Mouse (Mus musculus) hindbrain, embryonic 11.5 days (tissue): ENCODE measurements around the gene Gpr137. TPM values are rescaled to one million over a fixed set of nuclear protein-coding genes. Genes with fewer than 3 reads are reported as not detected.

Source experiments
- ATAC-seq: fragments of 200-750 bp; cut with Nextera tagmentation; 2 replicates; pipeline ENCODE4 v1.8.0; 2017; ENCODE audit warnings: mild to moderate bottlenecking, moderate TSS enrichment, moderate library complexity; ENCODE audit not compliant: low FRiP score
- DNase-seq: peaks from one replicate; pipeline ENCODE4 v3.0.0-alpha.2; 2015; ENCODE audit warnings: low spot score
- H3K27ac ChIP-seq: fragments of 300-500 bp; sonication (generic); 2 replicates; pipeline ENCODE4 v1.5.1; 2014; ENCODE audit warnings: mild to moderate bottlenecking, low read depth, low read length
- H3K27me3 ChIP-seq: fragments of 300-500 bp; sonication (generic); 2 replicates; pipeline ENCODE4 v1.6.1; 2014; ENCODE audit warnings: mild to moderate bottlenecking, low read length, moderate library complexity, mixed read lengths; ENCODE audit not compliant: control insufficient read depth, insufficient read depth
- H3K36me3 ChIP-seq: fragments of 300-500 bp; sonication (generic); 2 replicates; pipeline ENCODE4 v1.6.1; 2014; ENCODE audit warnings: mild to moderate bottlenecking, low read length, moderate library complexity, mixed read lengths; ENCODE audit not compliant: control insufficient read depth, insufficient read depth
- H3K4me1 ChIP-seq: fragments of 300-500 bp; sonication (generic); replicated peaks from 2 replicates; pipeline ENCODE4 v1.6.1; 2014; ENCODE audit warnings: low read length, mixed read lengths; ENCODE audit not compliant: control insufficient read depth, insufficient read depth
- H3K4me2 ChIP-seq: fragments of 300-500 bp; sonication (generic); replicated peaks from 2 replicates; pipeline ENCODE4 v1.6.1; 2014; ENCODE audit warnings: mild to moderate bottlenecking, low read depth, low read length
- H3K4me3 ChIP-seq: fragments of 300-500 bp; sonication (generic); 2 replicates; pipeline ENCODE4 v1.5.1; 2014; ENCODE audit warnings: low read depth, low read length
- H3K9ac ChIP-seq: fragments of 300-500 bp; sonication (generic); 2 replicates; pipeline ENCODE4 v1.6.1; 2014; ENCODE audit warnings: low read depth, low read length
- H3K9me3 ChIP-seq: fragments of 300-500 bp; sonication (generic); 2 replicates; pipeline ENCODE4 v1.6.1; 2016; ENCODE audit warnings: low read length; ENCODE audit not compliant: control insufficient read depth
- WGBS: fragments of 180-500 bp; shearing (Covaris S2); extraction: QIAGEN DNeasy Blood & Tissue Kit; methylation state at CpG from one replicate; pipeline ENCODE4 v1.1.7; 2014; 5-methylcytosine and 5-hydroxymethylcytosine counted together
- polyA plus RNA-seq: library from polyadenylated mRNA; unstranded; fragments of >200 nt; fragmentation: Nextera tagmentation; extraction: Ambion mirVana; gene quantifications from 2 replicates; pipeline ENCODE4 v1.2.1, GENCODE M21; 2014

The Gpr137 gene
- polyA plus RNA-seq, 1 experiment from 2014 or later: 27.9 TPM

DNA sequence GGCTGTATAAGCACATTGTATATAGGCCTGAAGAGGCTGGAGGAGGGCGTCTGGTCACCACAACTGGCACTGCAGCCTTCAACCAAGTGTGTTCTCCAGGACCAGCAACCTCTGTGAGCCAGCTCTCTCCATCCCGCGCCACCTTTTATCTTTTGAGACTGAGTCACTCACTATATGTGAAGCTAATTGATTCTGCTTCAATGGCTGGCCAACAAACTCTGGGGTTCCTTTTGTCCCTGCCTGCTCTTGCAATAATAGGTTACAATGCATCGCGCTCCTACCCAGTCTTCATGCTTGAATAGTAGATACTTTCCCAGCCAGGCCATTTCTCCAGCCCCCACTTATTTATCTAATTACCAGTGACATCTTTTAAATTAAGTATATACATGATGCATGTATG, 41.3 kb upstream of the Gpr137 start:
- no peak for ATAC-seq
- DNase-seq: no peak
- no peaks in the 10 kb centered on the region for H3K9me3 ChIP-seq
- no peak overlapping the region for H3K4me3 ChIP-seq
- 46% methylated on average over 5 of the region's 5 CpGs for WGBS
- H3K9ac ChIP-seq: no peak overlapping the region
- no peak overlapping the region for H3K27ac ChIP-seq
- H3K27me3 ChIP-seq: no peaks in the 10 kb centered on the region
- peaks cover 7% of the 10 kb centered on the region for H3K4me1 ChIP-seq
- no peak overlapping the region for H3K4me2 ChIP-seq
- H3K36me3 ChIP-seq: no peaks in the 10 kb centered on the region

DNA sequence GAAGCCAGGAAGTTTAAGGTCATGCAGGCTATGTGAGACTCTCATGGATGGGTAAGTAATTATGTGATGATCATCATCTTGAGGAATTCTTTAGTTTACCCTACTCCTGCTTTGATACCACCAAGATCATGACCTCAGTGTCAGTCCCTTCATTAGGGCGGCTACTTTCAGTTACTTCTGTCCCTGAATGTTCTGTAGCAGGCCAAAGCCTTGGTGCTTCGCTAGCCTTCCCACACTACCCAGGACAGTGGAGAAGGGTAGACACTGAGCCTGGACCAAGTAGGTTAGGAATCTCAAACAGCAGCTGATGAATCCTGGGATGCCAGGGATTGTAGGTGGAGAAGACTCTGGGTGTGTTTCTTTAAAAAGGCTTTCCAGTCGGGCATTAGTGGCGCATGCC, 39.2 kb upstream of the Gpr137 start:
- peaks cover 7% of the 10 kb centered on the region; the same call in 1 of the 2 replicates for H3K36me3 ChIP-seq
- WGBS: 91% methylated on average over 4 of the region's 4 CpGs
- H3K4me1 ChIP-seq: peaks cover 11% of the 10 kb centered on the region
- H3K9me3 ChIP-seq: no peaks in the 10 kb centered on the region
- H3K9ac ChIP-seq: no peak overlapping the region
- DNase-seq (no peak), ATAC-seq (no peak)
- no peaks in the 10 kb centered on the region for H3K27me3 ChIP-seq
- no peak overlapping the region for H3K4me2 ChIP-seq
- H3K27ac ChIP-seq: no peak overlapping the region
- H3K4me3 ChIP-seq: peak overlapping the region; percentile 63; the same call in 1 of the 2 replicates

DNA sequence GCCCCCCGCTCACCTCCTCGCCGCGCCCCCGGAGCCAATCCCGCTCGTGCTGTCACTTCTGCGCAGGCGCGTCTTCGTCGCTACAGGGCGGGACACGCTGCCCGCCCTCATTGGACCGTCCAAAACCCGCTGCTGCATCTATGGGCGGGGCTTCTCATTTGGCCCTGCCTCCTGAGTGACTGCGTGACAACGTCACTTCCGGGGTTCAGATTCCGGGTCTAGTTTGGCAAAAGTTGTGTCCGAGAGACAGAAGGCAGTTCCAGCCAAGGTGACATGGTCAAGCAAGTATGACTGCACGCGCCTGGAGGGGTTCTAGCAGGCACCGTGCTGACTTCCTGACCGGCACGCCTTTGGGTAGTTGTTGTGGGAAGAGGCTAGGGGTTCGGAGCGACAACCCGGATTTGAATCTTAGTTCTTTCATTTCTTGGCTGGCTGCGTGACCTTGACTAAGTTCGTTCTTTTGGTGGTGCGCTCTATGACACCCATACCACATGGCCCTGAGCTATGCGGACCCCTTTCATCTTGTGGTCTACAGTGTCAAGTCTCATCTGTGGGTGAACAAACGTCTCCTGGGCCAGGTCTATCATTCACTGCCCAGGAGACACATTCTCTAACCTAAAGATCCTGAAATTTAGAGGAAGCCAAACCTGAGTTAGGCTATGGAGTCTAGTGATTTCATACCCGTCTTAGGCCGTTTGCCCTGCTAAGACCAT, 38.3 kb upstream of the Gpr137 start, which contains the start of gene Fkbp2:
Fkbp2 (minus strand) TSS at position 121 of the 713 bp plus-strand sequence.
- H3K4me1 ChIP-seq: peaks cover 11% of the 10 kb centered on the region
- H3K27ac ChIP-seq: peak within 1 kb of the TSS; percentile 93
- ATAC-seq: peak; percentile 90
- H3K4me2 ChIP-seq: peak within 1 kb of the TSS; percentile 79
- H3K9ac ChIP-seq: peak within 1 kb of the TSS; percentile 78
- peaks cover 7% of the 10 kb centered on the region; the same call in 1 of the 2 replicates for H3K36me3 ChIP-seq
- H3K27me3 ChIP-seq: no peaks in the 10 kb centered on the region
- DNase-seq: peak; percentile 98
- 2% methylated on average over 38 of the region's 38 CpGs for WGBS
- peak within 1 kb of the TSS; percentile 63 for H3K4me3 ChIP-seq
- no peaks in the 10 kb centered on the region for H3K9me3 ChIP-seq

DNA sequence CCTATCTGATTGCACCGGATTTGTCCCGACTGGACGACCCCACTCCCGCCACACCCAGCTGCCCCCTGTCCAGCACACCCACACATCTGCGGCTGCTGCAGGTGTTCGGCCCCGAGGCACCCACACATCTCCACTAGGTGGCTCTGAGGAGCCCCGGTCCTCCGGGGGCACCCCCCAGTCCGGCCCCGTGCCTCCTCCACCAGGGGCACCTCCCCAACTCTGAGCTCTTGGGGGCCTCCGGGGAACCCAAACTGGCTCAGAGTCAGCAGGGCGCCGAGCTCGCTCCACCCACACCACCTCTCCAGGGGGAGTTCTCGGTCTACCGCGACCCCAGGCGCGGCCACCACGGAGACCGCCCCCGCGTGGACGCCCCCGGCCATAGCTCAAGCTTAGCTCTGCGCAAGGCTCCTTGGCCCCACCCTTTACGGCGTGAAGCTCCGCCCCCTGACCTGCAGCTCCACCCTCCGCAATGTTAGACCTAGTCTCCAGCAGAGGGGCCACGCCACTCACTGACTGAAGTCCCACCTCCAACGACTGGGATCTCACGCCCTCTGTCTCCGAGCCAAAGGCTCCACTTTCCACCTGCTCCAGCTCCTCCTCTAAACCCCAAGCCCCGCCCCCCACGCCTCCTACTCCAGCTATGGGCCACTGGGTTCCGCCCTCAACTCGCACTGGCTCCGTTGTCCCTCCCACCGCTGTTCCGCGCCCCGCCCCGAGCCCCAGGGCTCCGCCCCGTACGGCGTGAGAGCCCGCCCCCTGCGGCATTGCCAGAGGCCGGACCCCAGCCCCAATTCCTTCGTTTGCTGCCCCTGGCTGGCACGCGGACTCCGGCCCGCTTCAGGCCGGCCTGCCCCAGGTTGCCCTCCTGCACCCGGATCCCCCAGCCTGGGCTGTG, 37.5 kb upstream of the Gpr137 start:
- H3K4me2 ChIP-seq: peak overlapping the region; percentile 79
- peak; percentile 99 for DNase-seq
- H3K9me3 ChIP-seq: no peaks in the 10 kb centered on the region
- ATAC-seq: peak; percentile 90
- peak overlapping the region; percentile 63 for H3K4me3 ChIP-seq
- H3K36me3 ChIP-seq: peaks cover 7% of the 10 kb centered on the region; the same call in 1 of the 2 replicates
- H3K27me3 ChIP-seq: no peaks in the 10 kb centered on the region
- peak overlapping the region; percentile 93 for H3K27ac ChIP-seq
- H3K4me1 ChIP-seq: peaks cover 11% of the 10 kb centered on the region
- H3K9ac ChIP-seq: peak overlapping the region; percentile 78
- under 1% methylated on average over 57 of the region's 59 CpGs for WGBS

DNA sequence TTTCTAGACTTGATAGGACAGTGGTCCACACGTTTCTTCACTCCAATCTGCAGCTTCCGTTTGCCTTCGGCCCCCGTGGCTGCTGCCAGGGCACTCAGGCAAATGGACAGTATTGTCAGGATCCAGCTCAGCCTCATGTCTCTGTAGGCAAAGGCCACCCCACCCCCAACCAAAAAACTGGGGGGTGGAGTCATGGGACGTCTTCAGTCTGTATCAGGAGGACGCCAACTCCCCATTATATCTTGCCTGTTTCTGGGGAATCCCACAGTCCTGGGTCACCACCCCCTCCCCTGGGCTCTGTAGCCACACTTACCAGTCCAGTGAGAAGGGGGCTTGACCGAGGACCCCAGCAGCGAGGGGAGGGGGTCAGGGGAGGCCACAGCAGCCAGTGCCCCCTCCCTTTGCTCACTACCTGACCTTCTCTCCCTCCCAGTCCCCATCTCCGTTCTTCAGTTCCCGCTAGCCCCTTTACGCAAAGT, 36.8 kb upstream of the Gpr137 start:
- Histone ChIP-seq H3K4me2 (peak overlapping the region; percentile 79), H3K9ac (peak overlapping the region; percentile 54), H3K4me1 (peaks cover 11% of the 10 kb centered on the region), H3K36me3 (peaks cover 7% of the 10 kb centered on the region; the same call in 1 of the 2 replicates), H3K27ac (peak overlapping the region; percentile 93), H3K27me3 (no peaks in the 10 kb centered on the region), H3K4me3 (peak overlapping the region; percentile 63), H3K9me3 (no peaks in the 10 kb centered on the region)
- no peak for ATAC-seq
- peak; percentile 43 for DNase-seq
- 14% methylated on average over 11 of the region's 11 CpGs for whole genome bisulfite sequencing

DNA sequence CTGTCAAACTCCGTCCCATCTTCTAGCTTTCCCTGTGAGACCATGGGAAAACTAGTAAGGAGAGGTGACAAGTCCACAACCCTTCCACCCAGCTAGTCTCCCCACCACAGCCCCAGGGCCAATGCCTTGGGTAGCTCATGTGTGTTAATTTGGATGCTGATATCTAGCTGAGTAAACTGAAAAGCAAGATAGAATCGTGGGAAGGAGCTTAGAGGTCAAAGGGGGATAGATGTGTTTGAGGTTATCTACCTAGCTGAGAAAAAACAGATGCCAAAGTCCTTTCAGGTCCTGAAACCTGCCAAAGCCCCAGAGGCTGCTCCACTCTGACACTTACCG, 36.3 kb upstream of the Gpr137 start:
- peak overlapping the region; percentile 63 for H3K4me3 ChIP-seq
- H3K27ac ChIP-seq: peak overlapping the region; percentile 93; the same call in 1 of the 2 replicates
- H3K27me3 ChIP-seq: no peaks in the 10 kb centered on the region
- no peak overlapping the region; the same call in 1 of the 2 replicates for H3K9ac ChIP-seq
- DNase-seq (no peak), ATAC-seq (no peak)
- H3K4me1 ChIP-seq: peaks cover 11% of the 10 kb centered on the region
- WGBS: 57% methylated on average over 3 of the region's 3 CpGs
- no peaks in the 10 kb centered on the region for H3K9me3 ChIP-seq
- peaks cover 7% of the 10 kb centered on the region; the same call in 1 of the 2 replicates for H3K36me3 ChIP-seq
- H3K4me2 ChIP-seq: peak overlapping the region; percentile 79

DNA sequence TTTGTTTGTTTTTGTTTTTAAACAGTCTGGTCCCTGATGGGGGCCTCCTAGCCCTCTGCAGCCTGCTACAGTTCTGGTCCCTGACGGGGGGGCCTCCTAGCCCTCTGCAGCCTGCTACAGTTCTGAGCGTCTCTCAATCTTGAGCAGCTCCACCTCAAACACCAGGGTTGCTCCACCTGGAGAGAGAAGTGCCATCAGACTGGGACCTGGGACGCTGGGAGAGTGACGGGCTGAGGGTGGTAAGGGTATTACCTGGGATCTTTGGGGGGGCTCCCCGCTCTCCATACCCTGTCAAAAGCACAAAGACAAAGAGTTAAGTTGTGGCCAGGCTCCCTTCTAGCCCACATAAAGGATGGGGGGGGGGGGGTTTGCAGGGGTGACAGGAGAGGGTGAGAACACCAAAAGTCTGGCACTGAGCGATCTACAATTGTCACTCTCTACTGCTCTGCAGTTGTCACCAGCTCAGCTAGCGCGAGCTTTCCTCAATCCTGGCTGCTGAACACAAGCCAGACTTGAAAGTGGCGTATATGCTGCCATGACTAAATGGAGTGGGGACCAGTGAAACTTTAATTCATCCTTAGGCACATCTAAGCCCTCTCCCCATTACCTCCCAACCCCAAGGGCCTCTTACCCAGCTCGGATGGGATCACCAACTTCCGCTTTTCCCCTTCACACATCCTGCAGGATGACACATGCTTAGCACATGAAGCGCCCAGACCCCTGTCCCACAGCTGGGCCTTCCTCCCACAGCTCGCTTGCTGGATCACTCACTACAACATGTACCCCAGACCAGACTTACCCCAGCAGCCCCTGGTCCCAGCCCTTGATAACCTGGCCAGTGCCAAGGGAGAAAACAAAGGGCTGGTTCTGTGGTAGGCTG, 35.7 kb upstream of the Gpr137 start:
- Histone ChIP-seq H3K27ac (peak overlapping the region; percentile 9; the same call in 1 of the 2 replicates), H3K4me2 (peak overlapping the region; percentile 79), H3K9ac (no peak overlapping the region; the same call in 1 of the 2 replicates), H3K4me1 (peaks cover 11% of the 10 kb centered on the region), H3K9me3 (no peaks in the 10 kb centered on the region), H3K4me3 (peak overlapping the region; percentile 63; the same call in 1 of the 2 replicates), H3K36me3 (peaks cover 7% of the 10 kb centered on the region; the same call in 1 of the 2 replicates), H3K27me3 (no peaks in the 10 kb centered on the region)
- DNase-seq (no peak), ATAC-seq (no peak)
- WGBS: 86% methylated on average over 13 of the region's 13 CpGs
